Mouse (Mus musculus) adipose tissue, adult 10 weeks (tissue): ENCODE results near the gene Cltc. TPM values are rescaled to one million over a fixed set of nuclear protein-coding genes. Genes with fewer than 3 reads are reported as not detected.

ENCODE experiments used
- polyA plus RNA-seq: library from polyadenylated mRNA; stranded (reverse); fragments of 350-450 nt; fragmentation: Illumina TruSeq; extraction: RNeasy Lipid Tissue Mini Kit (QIAGEN cat#74804); gene quantifications from one replicate; pipeline ENCODE4 v1.2.3, GENCODE M21; 2014; ENCODE audit warnings: low read depth, low replicate concordance

Cltc gene
- polyA plus RNA-seq: 149 TPM

GRCm38 (mm10) chr11:86757480-86758371, at the start of gene Cltc:
TSS of gene Cltc (minus strand) at chr11:86757565.

GRCm38 (mm10) chr11:86683395-86684125, 73.8 kb downstream of the Cltc start, which contains the start of the genes Vmp1 and Ptrh2:
TSS of gene Vmp1 (minus strand) at chr11:86683836.
TSS of gene Ptrh2 (plus strand) at chr11:86683985.

Other genes starting within 250 kb of the Cltc start
- gene Rps6kb1, start 212.8 kb downstream of the Cltc start, polyA plus RNA-seq: 24.7 TPM
- 6.8 TPM for gene Tubd1, start 212.6 kb downstream of the Cltc start, polyA plus RNA-seq
- gene Vmp1, start 73.7 kb downstream of the Cltc start, polyA plus RNA-seq: 228 TPM
- 9.0 TPM for gene Ptrh2, start 73.6 kb downstream of the Cltc start, polyA plus RNA-seq
- gene Dhx40, start 50.2 kb upstream of the Cltc start, polyA plus RNA-seq: 32.7 TPM
- 15.3 TPM for gene Ypel2, start 236.1 kb upstream of the Cltc start, polyA plus RNA-seq